Mouse (Mus musculus) spleen, postnatal 10 days (tissue): ENCODE measurements around the gene Bbs9.
"Not testable (repeated sequence)": the region's sequence is repeated elsewhere in the genome, so short reads cannot be mapped to it uniquely, and the experiment has no call there.

Experiments used
- DNase-seq, 2 experiments: peaks; one replicate each; pipeline ENCODE4 v3.0.0; 2021 to 2022; ENCODE audit warnings: low spot score in 2 of 2

Gene Bbs9

GRCm38 (mm10) chr9:22848800-22849199 is 373.3 kb downstream of the Bbs9 start:
- no peak for DNase-seq

GRCm38 (mm10) chr9:22849212-22849611 is 373.7 kb downstream of the Bbs9 start:
- DNase-seq: no peak

DNA sequence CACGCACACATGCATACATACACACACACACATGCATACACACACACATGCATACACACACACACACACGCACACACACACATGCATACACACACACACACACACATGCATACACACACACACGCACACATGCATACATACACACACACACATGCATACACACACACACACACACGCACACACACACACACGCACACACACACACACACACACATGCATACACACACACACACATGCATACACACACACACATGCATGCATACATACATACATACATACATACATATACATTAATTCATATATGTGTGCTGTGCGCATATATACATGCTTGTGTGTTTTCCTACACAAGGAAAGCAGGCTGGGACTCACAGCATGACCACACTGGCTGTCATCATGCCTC is 393.6 kb downstream of the Bbs9 start:
- not testable (repeated sequence) for DNase-seq

GRCm38 (mm10) chr9:22870661-22871060 is 395.1 kb downstream of the Bbs9 start:
- DNase-seq: no peak

- no peak for DNase-seq
Observed at GRCm38 (mm10) chr9:22875231-22875630, 399.7 kb downstream of the Bbs9 start.

DNA sequence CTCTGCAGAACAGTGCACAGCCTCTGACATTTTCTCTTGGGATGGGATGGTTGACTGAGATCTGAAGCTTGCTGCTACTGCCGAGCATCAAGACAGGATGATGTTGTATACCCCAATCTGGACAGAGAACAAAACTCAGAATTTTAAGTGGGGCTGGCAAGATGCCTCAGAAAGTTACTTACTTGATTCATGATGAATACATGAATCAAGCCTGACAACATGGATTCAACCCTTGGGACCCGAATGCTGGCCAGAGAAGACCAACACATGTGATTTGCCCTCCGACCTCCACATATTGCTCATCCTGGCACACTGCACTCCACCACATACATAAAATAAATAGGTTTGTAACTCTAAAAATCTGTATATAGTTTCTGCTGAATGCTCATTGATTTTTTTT is 403.8 kb downstream of the Bbs9 start:
- DNase-seq: no peak

DNA sequence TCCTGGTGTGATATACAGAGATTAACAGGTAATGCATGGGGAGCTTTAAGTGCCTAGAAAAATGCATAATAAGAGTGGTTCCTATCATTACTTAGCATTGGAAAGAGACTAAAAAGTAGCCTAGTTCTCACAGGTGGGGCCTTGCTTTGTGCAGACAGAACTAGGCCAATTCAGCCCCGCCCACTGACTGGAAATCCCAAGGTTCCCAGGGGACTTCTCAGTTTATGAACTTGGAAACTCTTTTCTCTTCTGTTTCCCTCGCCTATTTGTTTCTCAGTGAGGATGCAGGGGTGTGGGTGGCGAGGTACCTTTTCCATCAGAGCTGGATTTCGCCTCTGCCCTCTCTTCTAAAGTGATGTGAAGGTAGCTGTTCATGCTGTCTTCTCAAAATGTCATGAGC is 410.8 kb downstream of the Bbs9 start:
- DNase-seq: no peak

DNA sequence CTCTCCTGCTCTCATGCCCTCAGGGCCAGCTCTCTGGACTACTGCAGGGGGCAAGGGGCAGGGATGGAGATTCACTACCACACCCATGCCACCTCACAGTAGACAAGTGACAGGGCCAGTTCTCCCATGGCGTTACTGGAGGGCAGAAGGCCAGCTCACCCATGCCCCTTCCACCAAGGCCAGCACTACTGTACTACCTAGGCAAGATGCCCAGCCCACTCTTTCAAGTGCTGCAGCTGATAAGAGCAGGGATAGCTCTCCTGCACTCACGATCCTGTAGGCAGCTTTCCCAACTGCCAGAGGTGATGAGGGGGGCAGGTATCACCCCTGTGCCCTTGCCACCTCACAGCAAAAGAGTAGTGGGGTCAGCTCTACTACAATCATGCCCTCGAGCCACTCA is 429.9 kb downstream of the Bbs9 start:
- DNase-seq: no peak

- DNase-seq: no peak
Observed at GRCm38 (mm10) chr9:22916808-22917207, 441.3 kb downstream of the Bbs9 start.

GRCm38 (mm10) chr9:22935645-22936044 is 460.1 kb downstream of the Bbs9 start:
- DNase-seq: no peak
